8 mouse cellular contexts compared by ENCODE assay signal in the genomic region with DNA sequence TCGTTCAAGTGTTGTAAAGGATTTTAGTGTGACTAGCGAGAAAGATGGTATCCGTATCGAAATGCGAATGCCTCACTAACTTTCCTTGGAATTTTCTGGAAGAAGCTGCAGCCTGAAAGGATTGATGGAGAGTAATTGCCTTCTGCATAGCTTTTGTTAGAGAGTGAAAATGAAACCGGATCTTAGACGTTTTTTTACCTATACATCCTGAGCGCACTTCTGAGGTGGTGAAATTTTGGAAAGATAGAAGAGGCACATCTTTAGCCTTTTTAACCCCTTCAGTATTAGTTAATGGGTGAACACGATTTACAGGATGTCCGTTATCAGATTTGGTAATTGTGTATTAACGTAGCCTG. TPM values are rescaled to one million over a fixed set of nuclear protein-coding genes. Genes with fewer than 3 reads are reported as not detected.
DNase-seq lines count a peak whose midpoint lies in the region; ATAC-seq and TF ChIP-seq lines count a peak whose summit lies in the region.

No protein-coding gene starts in this region.

- TF ChIP-seq CTCF in E14TG2a.4 (conservative IDR thresholded peaks at IDR 0.05; ENCODE audit: low read length), result no peak

- peak overlapping the region; percentile 91 for H3K4me3 ChIP-seq in heart, embryonic 12.5 days
- H3K4me3 ChIP-seq in E14TG2a.4 (replicated peaks; ENCODE audit: low read length), result peak overlapping the region; percentile 85
- peak overlapping the region; percentile 77 for H3K4me3 ChIP-seq in forebrain, embryonic 13.5 days
- peak overlapping the region; percentile 77 for H3K4me3 ChIP-seq in liver, embryonic 15.5 days (replicated peaks)

- H3K9ac ChIP-seq in heart, embryonic 12.5 days, result peak overlapping the region; percentile 96
- H3K9ac ChIP-seq in forebrain, embryonic 13.5 days, result peak overlapping the region; percentile 95
- H3K9ac ChIP-seq in liver, embryonic 15.5 days, result peak overlapping the region; percentile 70; the same call in 1 of the 2 replicates

- intact Hi-C loops in heart, postnatal 36 days (cut with DNase I), result loop anchor here (2.0 to 5.0 kb wide), 3 partner anchors 69 to 316 kb away; a partner anchor contains a TSS

- peaks cover 6% of the 10 kb centered on the region for H3K9me3 ChIP-seq in heart, embryonic 12.5 days (replicated peaks)
- peaks cover 47% of the 10 kb centered on the region for H3K9me3 ChIP-seq in E14TG2a.4 (ENCODE audit: low read length)
- peaks cover 6% of the 10 kb centered on the region for H3K9me3 ChIP-seq in forebrain, embryonic 13.5 days (replicated peaks)
- no peaks in the 10 kb centered on the region for H3K9me3 ChIP-seq in liver, embryonic 15.5 days (replicated peaks)

- H3K27me3 ChIP-seq in heart, embryonic 12.5 days (replicated peaks), result no peaks in the 10 kb centered on the region
- no peaks in the 10 kb centered on the region for H3K27me3 ChIP-seq in E14TG2a.4 (ENCODE audit: insufficient read depth, low read length)
- H3K27me3 ChIP-seq in forebrain, embryonic 13.5 days, result no peaks in the 10 kb centered on the region
- peaks cover 24% of the 10 kb centered on the region for H3K27me3 ChIP-seq in liver, embryonic 15.5 days

- peak overlapping the region; percentile 87 for H3K27ac ChIP-seq in heart, embryonic 12.5 days (ENCODE audit: poor library complexity, severe bottlenecking)
- peak overlapping the region; percentile 92 for H3K27ac ChIP-seq in forebrain, embryonic 13.5 days
- H3K27ac ChIP-seq in liver, embryonic 15.5 days (replicated peaks), result no peak overlapping the region; the same call in 1 of the 2 replicates

- H3K36me3 ChIP-seq in heart, embryonic 12.5 days, result peaks cover 6% of the 10 kb centered on the region; the same call in 1 of the 2 replicates
- peaks cover 50% of the 10 kb centered on the region for H3K36me3 ChIP-seq in E14TG2a.4 (ENCODE audit: insufficient read depth, low read length)
- H3K36me3 ChIP-seq in forebrain, embryonic 13.5 days (ENCODE audit: poor library complexity, severe bottlenecking), result peaks cover 27% of the 10 kb centered on the region
- H3K36me3 ChIP-seq in liver, embryonic 15.5 days (replicated peaks), result no peaks in the 10 kb centered on the region

- no peak for ATAC-seq in heart, embryonic 12.5 days (ENCODE audit: insufficient number of reproducible peaks, low FRiP score)
- no peak for ATAC-seq in forebrain, embryonic 13.5 days
- no peak for ATAC-seq in liver, embryonic 15.5 days (ENCODE audit: insufficient read depth)
- no peak for ATAC-seq in erythroid progenitor cell, adult 5-6 weeks (replicated peaks; ENCODE audit: low FRiP score, poor library complexity, severe bottlenecking)

- no peak for DNase-seq in heart, postnatal 36 days
- DNase-seq in ovary, adult 18-20 months (ENCODE audit: low spot score), result no peak
- DNase-seq in adrenal gland, postnatal 25 days, result no peak

- H3K4me2 ChIP-seq in heart, embryonic 12.5 days, result peak overlapping the region; percentile 62
- peak overlapping the region; percentile 87 for H3K4me2 ChIP-seq in forebrain, embryonic 13.5 days
- H3K4me2 ChIP-seq in liver, embryonic 15.5 days, result peak overlapping the region; percentile 90

- peaks cover 23% of the 10 kb centered on the region; the same call in 1 of the 2 replicates for H3K4me1 ChIP-seq in heart, embryonic 12.5 days (replicated peaks)
- peaks cover 49% of the 10 kb centered on the region for H3K4me1 ChIP-seq in E14TG2a.4 (replicated peaks; ENCODE audit: low read depth, low read length)
- H3K4me1 ChIP-seq in forebrain, embryonic 13.5 days, result peaks cover 25% of the 10 kb centered on the region
- H3K4me1 ChIP-seq in liver, embryonic 15.5 days (replicated peaks), result peaks cover 29% of the 10 kb centered on the region

- 28% methylated on average over 11 of the region's 11 CpGs for WGBS in heart, embryonic 12.5 days
- 31% methylated on average over 11 of the region's 11 CpGs for WGBS in forebrain, embryonic 13.5 days
- 28% methylated on average over 11 of the region's 11 CpGs for WGBS in liver, embryonic 15.5 days (ENCODE audit: insufficient replicate concordance)

RNA-seq across cellular contexts. Expression of a gene that starts 1.1 kb away (rescaled TPM):
- polyA plus RNA-seq in heart, embryonic 12.5 days (2016; fragmentation: Nextera tagmentation; extraction: Ambion mirVana), result 63.4 and 68.1 TPM in 2 replicates
- 10 to 100 TPM; 32.6 TPM for total RNA-seq in heart, postnatal 36 days (2021)
- 120 and 132 TPM in 2 replicates for polyA plus RNA-seq in forebrain, embryonic 13.5 days (2015; fragmentation: Nextera tagmentation; extraction: Ambion mirVana)
- polyA plus RNA-seq in liver, embryonic 15.5 days (2015; fragmentation: Nextera tagmentation; extraction: Ambion mirVana), result 9.2 and 10.7 TPM in 2 replicates
- 10.8 and 15.9 TPM in 2 replicates for total RNA-seq in erythroid progenitor cell, adult 5-6 weeks (2015; ENCODE audit: low replicate concordance)
- 6.3 and 9.0 TPM in 2 replicates for total RNA-seq in erythroid progenitor cell, adult 5-6 weeks (2017; ENCODE audit: low replicate concordance)
- total RNA-seq in adrenal gland, postnatal 25 days (2021), result 59.2 and 72.5 TPM in 2 replicates
